8 mouse cellular contexts compared by ENCODE assay signal in the genomic region with DNA sequence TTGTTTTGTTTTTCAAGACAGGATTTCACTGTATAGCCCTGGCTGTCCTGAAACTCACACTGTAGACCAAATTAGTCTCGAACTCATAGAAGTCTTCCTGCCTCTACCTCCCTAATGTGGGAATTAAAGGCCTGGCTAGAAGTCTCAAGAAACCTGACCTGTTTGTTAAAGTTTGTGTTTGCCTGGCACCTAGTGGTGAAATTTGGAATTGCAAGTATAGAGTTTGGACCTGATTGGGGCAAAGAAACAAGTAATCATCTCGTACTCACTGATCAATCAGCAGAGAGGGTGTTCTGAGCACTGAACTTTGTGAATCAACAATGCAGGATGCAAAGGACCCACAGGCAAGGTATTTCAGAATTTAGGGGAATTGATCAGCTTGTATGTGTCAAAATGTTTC. TPM values are rescaled to one million over a fixed set of nuclear protein-coding genes. Genes with fewer than 3 reads are reported as not detected.
DNase-seq lines count a peak whose midpoint lies in the region; ATAC-seq and TF ChIP-seq lines count a peak whose summit lies in the region.

No protein-coding gene starts in this region.

- no peaks in the 10 kb centered on the region for H3K36me3 ChIP-seq in kidney, adult 2 months (ENCODE audit: control insufficient read depth, insufficient read depth, low read length)
- H3K36me3 ChIP-seq in kidney, embryonic 14.5 days (ENCODE audit: control insufficient read depth, insufficient read depth, low read length): no peaks in the 10 kb centered on the region
- no peaks in the 10 kb centered on the region for H3K36me3 ChIP-seq in ES-E14 (ENCODE audit: control insufficient read depth, insufficient read depth, low read length, poor library complexity, severe bottlenecking)
- no peaks in the 10 kb centered on the region for H3K36me3 ChIP-seq in neural tube, embryonic 15.5 days

- H3K9me3 ChIP-seq in kidney, embryonic 14.5 days (ENCODE audit: control insufficient read depth, low read length): no peaks in the 10 kb centered on the region
- no peaks in the 10 kb centered on the region for H3K9me3 ChIP-seq in ES-E14 (ENCODE audit: control insufficient read depth, insufficient read depth, low read depth, low read length)
- no peaks in the 10 kb centered on the region for H3K9me3 ChIP-seq in neural tube, embryonic 15.5 days (replicated peaks)

- peak; percentile 69 for DNase-seq in kidney, adult 2 months
- DNase-seq in ES-E14 (ENCODE audit: low read depth, low spot score): peak; percentile 80
- DNase-seq in adrenal gland, adult 8-10 months: peak; percentile 24
- DNase-seq in fibroblast of lung, adult 2 months (ENCODE audit: low read depth): peak; percentile 60
- DNase-seq in left cerebral cortex, adult 18-20 months (ENCODE audit: low spot score in 2 of 2): peak; percentile 66 to 68
- peak; percentile 30 for DNase-seq in right cerebral cortex, postnatal 4 days

- H3K27me3 ChIP-seq in kidney, adult 2 months (replicated peaks; ENCODE audit: control insufficient read depth, insufficient read depth, low read length): no peaks in the 10 kb centered on the region
- H3K27me3 ChIP-seq in kidney, embryonic 14.5 days (ENCODE audit: control insufficient read depth, insufficient read depth, low read length): no peaks in the 10 kb centered on the region
- no peaks in the 10 kb centered on the region for H3K27me3 ChIP-seq in neural tube, embryonic 15.5 days (replicated peaks)

- TF ChIP-seq POLR2A in kidney, adult 2 months (IDR thresholded peaks at IDR 0.05; ENCODE audit: low read depth, low read length): no peak

- H3K27ac ChIP-seq in kidney, adult 2 months (ENCODE audit: insufficient read depth, low read depth, low read length): no peak overlapping the region
- no peak overlapping the region for H3K27ac ChIP-seq in kidney, embryonic 14.5 days (ENCODE audit: low read depth, low read length)
- no peak overlapping the region for H3K27ac ChIP-seq in ES-E14 (ENCODE audit: insufficient read depth, low read depth, low read length, poor library complexity, severe bottlenecking)
- no peak overlapping the region for H3K27ac ChIP-seq in neural tube, embryonic 15.5 days (replicated peaks)

- ATAC-seq in kidney, embryonic 14.5 days (ENCODE audit: low FRiP score, low TSS enrichment): no peak
- no peak for ATAC-seq in neural tube, embryonic 15.5 days (ENCODE audit: low FRiP score)

- in situ Hi-C loops in ES-E14 (cut with MboI; ENCODE audit: low sequenced_read_pairs in 2 of 2, unreplicated experiment in 2 of 2): loop anchor here in 1 of 2 experiments (10.0 kb wide), 1 partner anchor 240 kb away; no protein-coding TSS in a partner anchor

- 30% methylated on average over 2 of the region's 2 CpGs for WGBS in kidney, adult 2 months
- WGBS in kidney, embryonic 14.5 days: 23% methylated on average over 2 of the region's 2 CpGs
- 32% methylated on average over 2 of the region's 2 CpGs for WGBS in neural tube, embryonic 15.5 days

- no peaks in the 10 kb centered on the region for H3K4me1 ChIP-seq in kidney, adult 2 months (ENCODE audit: control insufficient read depth, insufficient read depth, low read length)
- H3K4me1 ChIP-seq in kidney, embryonic 14.5 days (ENCODE audit: control insufficient read depth, insufficient read depth, low read length): 0 out of 2 replicates have a peak, but pooled peaks cover 3% of the 10 kb centered on the region
- no peaks in the 10 kb centered on the region for H3K4me1 ChIP-seq in ES-E14 (ENCODE audit: control insufficient read depth in 2 of 2, insufficient read depth in 2 of 2, low read length in 2 of 2, poor library complexity in 1 of 2)
- no peaks in the 10 kb centered on the region for H3K4me1 ChIP-seq in neural tube, embryonic 15.5 days

- no peak for TF ChIP-seq CTCF in kidney, adult 2 months (conservative IDR thresholded peaks at IDR 0.05; ENCODE audit: insufficient read depth, insufficient read length, low read depth, low read length)

- H3K9ac ChIP-seq in kidney, embryonic 14.5 days (ENCODE audit: low read depth, low read length): no peak overlapping the region
- no peak overlapping the region for H3K9ac ChIP-seq in ES-E14 (ENCODE audit: insufficient read depth, low read depth, low read length, poor library complexity, severe bottlenecking)
- H3K9ac ChIP-seq in neural tube, embryonic 15.5 days (replicated peaks): no peak overlapping the region

- H3K4me3 ChIP-seq in kidney, adult 2 months (ENCODE audit: insufficient read depth, low read depth, low read length): no peak overlapping the region
- no peak overlapping the region for H3K4me3 ChIP-seq in kidney, embryonic 14.5 days (ENCODE audit: low read length)
- H3K4me3 ChIP-seq in ES-E14 (ENCODE audit: insufficient read depth in 1 of 2, low read depth in 1 of 2, low read length in 2 of 2, poor library complexity in 1 of 2, severe bottlenecking in 1 of 2): no peak overlapping the region
- no peak overlapping the region for H3K4me3 ChIP-seq in neural tube, embryonic 15.5 days (replicated peaks)

- no peak overlapping the region for H3K4me2 ChIP-seq in kidney, embryonic 14.5 days (replicated peaks; ENCODE audit: low read depth, low read length)
- H3K4me2 ChIP-seq in neural tube, embryonic 15.5 days: no peak overlapping the region

TF ChIP-seq in ES-E14, 5 proteins besides CTCF, POLR2A, EP300 and RAD21:
- TF ChIP-seq CHD2 (IDR thresholded peaks at IDR 0.05; ENCODE audit: low read depth, low read length): no peak
- peak; percentile 89; the same call in 1 of the 2 replicates for TF ChIP-seq ZC3H11A (IDR thresholded peaks at IDR 0.05; ENCODE audit: borderline replicate concordance, low read depth, low read length)

RNA-seq across cellular contexts. Expression of a gene that starts 50.2 kb away (rescaled TPM):
- polyA plus RNA-seq in kidney, adult 2 months (2012; rRNA removed): 28.5 and 34.5 TPM in 2 replicates
- 15.9 and 23.2 TPM in 2 replicates for polyA plus RNA-seq in kidney, embryonic 14.5 days (2014; fragmentation: Nextera tagmentation; extraction: Ambion mirVana)
- total RNA-seq in ES-E14 (2012; rRNA removed): 23.4 and 27.4 TPM in 2 replicates
- total RNA-seq in adrenal gland, adult 8-10 months (2022): 10 to 100 TPM; 27.2 to 39.4 (median 33.3) TPM
- total RNA-seq in left cerebral cortex, adult 18-20 months (2021): 1 to 10 TPM; 6.7 to 7.1 TPM
- 8.1 and 10.9 TPM in 2 replicates for polyA plus RNA-seq in neural tube, embryonic 15.5 days (2015; fragmentation: Nextera tagmentation; extraction: Ambion mirVana)

Comparison
In these comparisons a context has a peak if more than half of its experiments do, and no peak if none do; other contexts are left out.
1. DNase-seq: peak in every context shown above with its lines; median percentile 80 in ES-E14; 69 in kidney, adult 2 months; 67 in left cerebral cortex, adult 18-20 months; 60 in fibroblast of lung, adult 2 months; 30 in right cerebral cortex, postnatal 4 days; 24 in adrenal gland, adult 8-10 months.